Mouse (Mus musculus): ENCODE results near the gene Gstt2. TPM values are rescaled to one million over a fixed set of nuclear protein-coding genes. Genes with fewer than 3 reads are reported as not detected.

Gstt2 gene
- total RNA-seq (2014; fragmentation: Nextera tagmentation) (49.2 and 57.0 TPM in 2 replicates), total RNA-seq (2017) (68.9 and 87.8 TPM in 2 replicates), polyA plus RNA-seq (2012) (8.7 and 12.2 TPM in 2 replicates)

- H3K36me3 ChIP-seq (replicated peaks) = peaks cover 4% of the 10 kb centered on the region
- H3K27me3 ChIP-seq (ENCODE audit: insufficient read depth, low read length) = peaks cover 14% of the 10 kb centered on the region; the same call in 1 of the 2 replicates
- peak within 1 kb of the TSS; percentile 68 for H3K4me3 ChIP-seq (ENCODE audit: low read depth, low read length)
- DNase-seq (ENCODE audit: low spot score) = peak; percentile 64
- TF ChIP-seq CTCF (IDR thresholded peaks at IDR 0.05; ENCODE audit: low read depth, low read length) (no peak), GATA2 (IDR thresholded peaks at IDR 0.05; ENCODE audit: borderline replicate concordance, low read depth, low read length) (no peak), TAL1 (conservative IDR thresholded peaks at IDR 0.05; ENCODE audit: low read depth, low read length) (no peak), GATA1 (IDR thresholded peaks at IDR 0.05; ENCODE audit: borderline replicate concordance, low read length) (no peak), POLR2AphosphoS5 (IDR thresholded peaks at IDR 0.05; ENCODE audit: insufficient replicate concordance, low read depth, low read length) (no peak)
- H3K9me3 ChIP-seq (replicated peaks) = no peaks in the 10 kb centered on the region
- H3K4me1 ChIP-seq (ENCODE audit: insufficient read depth, low read depth, low read length) = peaks cover 51% of the 10 kb centered on the region
- peak; percentile 75 for ATAC-seq (ENCODE audit: extremely low read depth, insufficient number of reproducible peaks, low FRiP score, poor library complexity, severe bottlenecking)
These were observed at the start of gene Gstt2 for GRCm38 (mm10) chr10:75837248-75837759. TSS of gene Gstt2 (minus strand) at chr10:75837424.

GRCm38 (mm10) chr10:75884742-75885141 is 47.5 kb upstream of the Gstt2 start:
- Histone ChIP-seq H3K4me3 (ENCODE audit: low read depth, low read length) (no peak overlapping the region), H3K36me3 (replicated peaks) (no peaks in the 10 kb centered on the region), H3K9me3 (replicated peaks) (no peaks in the 10 kb centered on the region), H3K27me3 (ENCODE audit: insufficient read depth, low read length) (peaks cover 49% of the 10 kb centered on the region), H3K4me1 (ENCODE audit: insufficient read depth, low read depth, low read length) (no peaks in the 10 kb centered on the region)
- no peak for DNase-seq (ENCODE audit: low spot score)
- ATAC-seq (ENCODE audit: extremely low read depth, insufficient number of reproducible peaks, low FRiP score, poor library complexity, severe bottlenecking) = no peak
- no peak for TF ChIP-seq GATA1 (IDR thresholded peaks at IDR 0.05; ENCODE audit: borderline replicate concordance, low read length)
- no peak for TF ChIP-seq POLR2AphosphoS5 (IDR thresholded peaks at IDR 0.05; ENCODE audit: insufficient replicate concordance, low read depth, low read length)
- TF ChIP-seq GATA2 (IDR thresholded peaks at IDR 0.05; ENCODE audit: borderline replicate concordance, low read depth, low read length) = no peak
- TF ChIP-seq CTCF (IDR thresholded peaks at IDR 0.05; ENCODE audit: low read depth, low read length) = no peak
- no peak for TF ChIP-seq TAL1 (conservative IDR thresholded peaks at IDR 0.05; ENCODE audit: low read depth, low read length)

DNA sequence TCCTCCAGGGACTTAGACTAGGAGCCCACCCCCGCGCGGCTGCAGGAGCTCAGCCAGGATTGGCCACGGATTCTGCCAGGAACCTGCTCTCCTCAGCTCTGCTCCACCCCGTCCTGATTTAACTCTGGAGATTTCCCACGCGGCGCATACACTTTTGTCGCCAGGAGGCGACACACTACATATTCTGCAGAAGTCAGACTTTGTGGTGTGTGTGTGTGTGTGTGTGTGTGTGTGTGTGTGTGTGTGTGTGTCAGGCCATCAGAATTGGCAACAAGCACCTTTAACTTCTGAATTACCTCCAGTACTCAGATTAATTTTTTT is 46.0 kb upstream of the Gstt2 start:
- Histone ChIP-seq H3K4me1 (ENCODE audit: insufficient read depth, low read depth, low read length) (no peaks in the 10 kb centered on the region), H3K27me3 (ENCODE audit: insufficient read depth, low read length) (peaks cover 41% of the 10 kb centered on the region), H3K9me3 (replicated peaks) (no peaks in the 10 kb centered on the region), H3K36me3 (replicated peaks) (no peaks in the 10 kb centered on the region), H3K4me3 (ENCODE audit: low read depth, low read length) (no peak overlapping the region)
- ATAC-seq (ENCODE audit: extremely low read depth, insufficient number of reproducible peaks, low FRiP score, poor library complexity, severe bottlenecking) = no peak
- TF ChIP-seq CTCF (IDR thresholded peaks at IDR 0.05; ENCODE audit: low read depth, low read length) (no peak), GATA2 (IDR thresholded peaks at IDR 0.05; ENCODE audit: borderline replicate concordance, low read depth, low read length) (no peak), GATA1 (IDR thresholded peaks at IDR 0.05; ENCODE audit: borderline replicate concordance, low read length) (no peak)
- no peak for DNase-seq (ENCODE audit: low spot score)

GRCm38 (mm10) chr10:75882433-75883231 is 45.4 kb upstream of the Gstt2 start:
- H3K27me3 ChIP-seq (ENCODE audit: insufficient read depth, low read length) = peaks cover 41% of the 10 kb centered on the region
- ATAC-seq (ENCODE audit: extremely low read depth, insufficient number of reproducible peaks, low FRiP score, poor library complexity, severe bottlenecking) = no peak
- no peak overlapping the region for H3K4me3 ChIP-seq (ENCODE audit: low read depth, low read length)
- no peaks in the 10 kb centered on the region for H3K9me3 ChIP-seq (replicated peaks)
- TF ChIP-seq GATA2 (IDR thresholded peaks at IDR 0.05; ENCODE audit: borderline replicate concordance, low read depth, low read length) (no peak), POLR2AphosphoS5 (IDR thresholded peaks at IDR 0.05; ENCODE audit: insufficient replicate concordance, low read depth, low read length) (no peak), GATA1 (IDR thresholded peaks at IDR 0.05; ENCODE audit: borderline replicate concordance, low read length) (no peak), CTCF (IDR thresholded peaks at IDR 0.05; ENCODE audit: low read depth, low read length) (no peak), TAL1 (conservative IDR thresholded peaks at IDR 0.05; ENCODE audit: low read depth, low read length) (no peak)
- no peak for DNase-seq (ENCODE audit: low spot score)
- no peaks in the 10 kb centered on the region for H3K36me3 ChIP-seq (replicated peaks)
- H3K4me1 ChIP-seq (ENCODE audit: insufficient read depth, low read depth, low read length) = no peaks in the 10 kb centered on the region

DNA sequence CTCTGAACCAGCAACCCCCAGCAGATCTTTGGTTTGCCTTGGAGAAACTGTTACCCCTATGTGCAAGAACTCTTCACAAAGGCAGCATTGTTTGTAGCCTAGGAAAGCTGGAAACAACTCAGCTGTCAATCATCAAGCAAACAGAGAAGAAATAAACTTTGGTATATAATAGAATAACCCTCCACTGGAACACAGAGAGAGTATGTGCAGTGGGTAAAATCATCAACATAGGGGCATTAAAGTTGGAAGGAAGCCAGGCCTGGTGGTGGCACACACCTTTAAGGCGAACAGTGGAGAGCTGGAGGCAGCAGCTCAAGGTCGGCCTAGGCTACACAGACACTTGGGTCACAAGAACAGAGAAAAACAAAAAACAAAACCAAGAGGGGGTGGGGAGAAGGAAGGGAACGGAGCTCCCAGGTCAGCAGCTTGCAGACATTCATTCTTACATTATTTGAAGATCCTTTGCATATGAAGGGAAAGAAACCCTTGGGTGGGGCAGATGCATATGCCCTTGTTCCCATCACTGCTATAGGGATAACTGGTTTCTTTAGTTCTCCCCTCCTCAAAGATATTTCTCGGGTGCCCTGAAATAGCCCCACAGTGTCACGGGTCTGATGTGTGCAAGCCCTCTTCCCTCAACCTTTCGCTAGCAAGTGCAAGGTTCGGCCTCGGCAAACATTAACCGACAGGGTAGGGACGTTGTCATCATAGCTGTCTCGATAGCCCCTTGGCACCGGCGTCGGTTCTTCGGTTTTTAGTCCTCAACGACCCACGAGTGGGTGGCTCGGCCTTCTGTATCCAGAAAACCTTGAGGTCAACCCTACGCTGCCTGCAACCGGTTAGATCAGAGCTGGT is 44.6 kb upstream of the Gstt2 start:
- no peak for DNase-seq (ENCODE audit: low spot score)

More for the DNA sequence above, 44.6 kb upstream of the Gstt2 start:
- no peak for TF ChIP-seq POLR2AphosphoS5 (IDR thresholded peaks at IDR 0.05; ENCODE audit: insufficient replicate concordance, low read depth, low read length)
- no peak for ATAC-seq (ENCODE audit: extremely low read depth, insufficient number of reproducible peaks, low FRiP score, poor library complexity, severe bottlenecking)
- no peaks in the 10 kb centered on the region for H3K36me3 ChIP-seq (replicated peaks)
- peaks cover 44% of the 10 kb centered on the region for H3K27me3 ChIP-seq (ENCODE audit: insufficient read depth, low read length)
- no peaks in the 10 kb centered on the region for H3K9me3 ChIP-seq (replicated peaks)
- no peak overlapping the region for H3K4me3 ChIP-seq (ENCODE audit: low read depth, low read length)
- H3K4me1 ChIP-seq (ENCODE audit: insufficient read depth, low read depth, low read length) = no peaks in the 10 kb centered on the region
